Mouse (Mus musculus) limb, embryonic 14.5 days (tissue): ENCODE data around the gene Aida. TPM values are rescaled to one million over a fixed set of nuclear protein-coding genes. Genes with fewer than 3 reads are reported as not detected.
"Not testable (repeated sequence)": the region's sequence is repeated elsewhere in the genome, so short reads cannot be mapped to it uniquely, and the experiment has no call there.

Experiments
- ATAC-seq: fragments of 200-750 bp; cut with Nextera tagmentation; 2 replicates; pipeline ENCODE4 v1.8.0; 2017; ENCODE audit warnings: low read depth, moderate number of reproducible peaks, moderate TSS enrichment; ENCODE audit not compliant: low FRiP score
- DNase-seq: peaks from one replicate; pipeline ENCODE4 v3.0.0-alpha.2; 2015; ENCODE audit warnings: low spot score
- H3K27ac ChIP-seq: fragments of 300-500 bp; sonication (generic); replicated peaks from 2 replicates; pipeline ENCODE4 v1.5.1; 2014; ENCODE audit warnings: low read depth, mild to moderate bottlenecking, low read length, moderate library complexity, mixed read lengths
- H3K27me3 ChIP-seq: fragments of 300-500 bp; sonication (generic); 2 replicates; pipeline ENCODE4 v1.6.1; 2014; ENCODE audit warnings: low read length, mixed read lengths; ENCODE audit not compliant: control insufficient read depth, insufficient read depth
- H3K36me3 ChIP-seq: fragments of 300-500 bp; sonication (generic); 2 replicates; pipeline ENCODE4 v1.6.1; 2014; ENCODE audit warnings: mild to moderate bottlenecking, low read length, moderate library complexity, mixed read lengths; ENCODE audit not compliant: control insufficient read depth, insufficient read depth
- H3K4me1 ChIP-seq: fragments of 300-500 bp; sonication (generic); 2 replicates; pipeline ENCODE4 v1.6.1; 2014; ENCODE audit warnings: antibody characterized with exemption, low read length, mixed read lengths; ENCODE audit not compliant: control insufficient read depth, insufficient read depth
- H3K4me2 ChIP-seq: fragments of 300-500 bp; sonication (generic); replicated peaks from 2 replicates; pipeline ENCODE4 v1.6.1; 2014; ENCODE audit warnings: low read depth, mild to moderate bottlenecking, low read length, moderate library complexity; ENCODE audit not compliant: severe bottlenecking
- H3K4me3 ChIP-seq: fragments of 300-500 bp; sonication (generic); replicated peaks from 2 replicates; pipeline ENCODE4 v1.5.1; 2014; ENCODE audit warnings: low read length
- H3K9ac ChIP-seq: fragments of 300-500 bp; sonication (generic); 2 replicates; pipeline ENCODE4 v1.6.1; 2014; ENCODE audit warnings: mild to moderate bottlenecking, low read depth, low read length, moderate library complexity; ENCODE audit not compliant: severe bottlenecking
- H3K9me3 ChIP-seq: fragments of 300-500 bp; sonication (generic); 2 replicates; pipeline ENCODE4 v1.6.1; 2016; ENCODE audit warnings: low read length; ENCODE audit not compliant: control insufficient read depth
- POLR2A ChIP-seq: fragments of 200-500 bp; IDR thresholded peaks from 2 replicates; pipeline ENCODE4 v1.8.0; 2012; ENCODE audit warnings: inconsistent platforms, mild to moderate bottlenecking, moderate library complexity, borderline replicate concordance; ENCODE audit not compliant: insufficient read depth, insufficient read length; ENCODE audit errors: extremely low read depth
- WGBS: fragments of 180-500 bp; shearing (Covaris S2); extraction: QIAGEN DNeasy Blood & Tissue Kit; methylation state at CpG from one replicate; pipeline ENCODE4 v1.1.7; 2014; 5-methylcytosine and 5-hydroxymethylcytosine counted together
- polyA plus RNA-seq, 2 experiments: library from polyadenylated mRNA; depleted of rRNA in 1 of 2; stranded (reverse) in 1 of 2; unstranded in 1 of 2; fragments of >200 nt; fragmentation: Nextera tagmentation in 1 of 2; extraction: Ambion mirVana in 1 of 2; gene quantifications; 2 replicates each; pipeline versions ENCODE4 v1.2.1 to v1.2.3; 2012 to 2014

The Aida gene
- polyA plus RNA-seq, 2 experiments: 31.9 to 93.3 TPM

GRCm38 (mm10) chr1:183312076-183312475, 15.7 kb downstream of the Aida start:
- no peak overlapping the region for H3K9ac ChIP-seq
- H3K27ac ChIP-seq: no peak overlapping the region
- ATAC-seq: no peak
- DNase-seq: no peak
- no peaks in the 10 kb centered on the region for H3K27me3 ChIP-seq
- no peak overlapping the region for H3K4me2 ChIP-seq
- no peaks in the 10 kb centered on the region for H3K9me3 ChIP-seq
- TF ChIP-seq POLR2A: no peak
- H3K4me1 ChIP-seq: no peaks in the 10 kb centered on the region
- peaks cover 68% of the 10 kb centered on the region for H3K36me3 ChIP-seq
- 95% methylated on average over 2 of the region's 2 CpGs for WGBS
- no peak overlapping the region for H3K4me3 ChIP-seq

DNA sequence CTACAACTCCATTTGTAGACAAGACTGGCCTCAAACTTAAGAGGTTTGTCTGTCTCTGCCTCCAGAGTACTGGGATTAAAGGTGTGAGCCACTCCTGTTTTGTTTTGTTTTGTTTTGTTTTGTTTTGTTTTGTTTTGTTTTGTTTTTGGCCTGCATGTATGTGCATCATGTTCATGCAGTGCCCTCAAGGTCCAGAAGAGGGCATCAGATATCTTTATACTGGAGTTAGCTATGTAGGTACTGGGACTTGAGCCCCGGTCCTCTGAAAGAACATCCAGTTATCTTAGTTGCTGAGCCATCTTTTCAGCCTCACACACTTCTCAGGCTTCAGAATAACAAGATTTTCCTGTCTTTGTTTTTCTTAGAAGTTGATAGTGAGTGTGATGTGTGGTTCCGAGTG, 19.4 kb downstream of the Aida start:
- no peak overlapping the region for H3K9ac ChIP-seq
- no peaks in the 10 kb centered on the region for H3K4me1 ChIP-seq
- no peak overlapping the region for H3K27ac ChIP-seq
- WGBS: 95% methylated on average over 2 of the region's 2 CpGs
- DNase-seq (no peak), ATAC-seq (no peak)
- no peaks in the 10 kb centered on the region for H3K9me3 ChIP-seq
- no peaks in the 10 kb centered on the region for H3K27me3 ChIP-seq
- peaks cover 77% of the 10 kb centered on the region for H3K36me3 ChIP-seq
- TF ChIP-seq POLR2A: no peak
- H3K4me3 ChIP-seq: no peak overlapping the region
- no peak overlapping the region for H3K4me2 ChIP-seq

- Histone ChIP-seq H3K27me3 (no peaks in the 10 kb centered on the region), H3K4me1 (no peaks in the 10 kb centered on the region), H3K36me3 (peaks cover 80% of the 10 kb centered on the region), H3K27ac (no peak overlapping the region), H3K9ac (no peak overlapping the region), H3K9me3 (peaks cover 3% of the 10 kb centered on the region; the same call in 1 of the 2 replicates), H3K4me2 (no peak overlapping the region), H3K4me3 (no peak overlapping the region)
- DNase-seq (no peak), ATAC-seq (no peak)
- no peak for TF ChIP-seq POLR2A
- 79% methylated on average over 3 of the region's 3 CpGs for WGBS
Measured at GRCm38 (mm10) chr1:183320708-183321107, 24.3 kb downstream of the Aida start.

DNA sequence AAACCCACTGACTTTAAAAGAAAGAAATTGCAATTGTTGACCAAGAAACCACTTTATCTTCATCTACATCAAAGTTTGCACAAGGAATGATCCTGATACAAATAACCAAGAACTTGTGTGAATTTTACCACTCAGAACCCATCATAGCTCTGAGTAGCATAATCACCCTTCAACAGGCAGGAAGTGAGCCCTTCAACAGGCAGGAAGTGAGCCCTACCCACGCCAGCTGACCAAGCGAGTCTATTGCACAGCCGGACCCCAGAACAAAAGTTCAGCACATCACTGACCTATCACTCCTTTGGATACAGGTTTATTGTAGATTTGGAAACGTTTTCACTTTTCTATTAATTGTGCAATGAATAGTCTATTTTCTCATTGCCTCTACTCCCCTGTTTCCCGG, 26.1 kb downstream of the Aida start:
- H3K27ac ChIP-seq, DNase-seq, H3K4me1 ChIP-seq, H3K4me3 ChIP-seq, ATAC-seq, H3K27me3 ChIP-seq, H3K4me2 ChIP-seq, H3K9me3 ChIP-seq, H3K9ac ChIP-seq: not testable (repeated sequence)
- H3K36me3 ChIP-seq: peaks cover 80% of the 10 kb centered on the region
- 89% methylated on average over 5 of the region's 5 CpGs for WGBS

- Histone ChIP-seq H3K36me3 (peaks cover 82% of the 10 kb centered on the region), H3K4me2 (no peak overlapping the region), H3K9me3 (peaks cover 3% of the 10 kb centered on the region; the same call in 1 of the 2 replicates), H3K9ac (no peak overlapping the region), H3K4me3 (no peak overlapping the region), H3K4me1 (no peaks in the 10 kb centered on the region), H3K27ac (no peak overlapping the region), H3K27me3 (no peaks in the 10 kb centered on the region)
- DNase-seq (no peak), ATAC-seq (no peak)
- 93% methylated on average over 2 of the region's 2 CpGs for WGBS
- TF ChIP-seq POLR2A: no peak
Measured at GRCm38 (mm10) chr1:183323923-183324322, 27.5 kb downstream of the Aida start.

DNA sequence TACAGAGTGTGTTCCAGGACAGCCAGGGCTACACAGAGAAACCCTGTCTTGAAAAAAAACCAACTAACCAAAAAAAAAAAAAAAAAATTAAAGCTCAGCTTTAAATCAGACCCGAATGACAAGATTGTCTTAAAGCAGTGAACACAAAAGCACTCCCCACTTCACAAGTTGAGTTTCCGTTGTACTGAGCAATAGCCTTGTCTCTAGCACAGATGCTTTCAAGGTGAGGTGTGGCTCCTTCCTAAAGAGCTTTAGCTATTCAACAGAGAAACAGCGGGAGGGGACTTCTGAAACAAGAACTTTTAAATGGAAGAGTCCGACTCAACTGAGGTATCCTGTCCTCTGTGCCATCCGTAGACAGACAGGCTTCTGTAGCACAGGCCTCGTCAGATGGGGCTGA, 28.0 kb downstream of the Aida start:
- Histone ChIP-seq H3K27me3 (no peaks in the 10 kb centered on the region), H3K9ac (no peak overlapping the region), H3K4me2 (no peak overlapping the region), H3K4me3 (no peak overlapping the region), H3K27ac (no peak overlapping the region), H3K36me3 (peaks cover 82% of the 10 kb centered on the region), H3K9me3 (peaks cover 3% of the 10 kb centered on the region; the same call in 1 of the 2 replicates), H3K4me1 (no peaks in the 10 kb centered on the region)
- 97% methylated on average over 6 of the region's 6 CpGs for WGBS
- DNase-seq (no peak), ATAC-seq (no peak)
- no peak for TF ChIP-seq POLR2A
